Mouse (Mus musculus): ENCODE results near the gene Large2. TPM values are rescaled to one million over a fixed set of nuclear protein-coding genes. Genes with fewer than 3 reads are reported as not detected.

Gene Large2
- polyA plus RNA-seq, 1 experiment from 2014 or later = 33.5 TPM

- peaks cover 61% of the 10 kb centered on the region for H3K36me3 ChIP-seq (replicated peaks)
- peak overlapping the region; percentile 89; the same call in 1 of the 2 replicates for H3K27ac ChIP-seq
- peak overlapping the region; percentile 90 for H3K4me3 ChIP-seq
- H3K9me3 ChIP-seq = no peaks in the 10 kb centered on the region
- peaks cover 63% of the 10 kb centered on the region for H3K4me1 ChIP-seq
- 81% methylated on average over 4 of the region's 4 CpGs for WGBS
- no peak for DNase-seq (ENCODE audit: extremely low spot score, low spot score)
- 0 out of 2 replicates have a peak, but pooled peaks cover 4% of the 10 kb centered on the region for H3K27me3 ChIP-seq (ENCODE audit: poor library complexity, severe bottlenecking)
Measured at GRCm38 (mm10) chr2:92387646-92388045, 13.0 kb upstream of the Large2 start.

GRCm38 (mm10) chr2:92386821-92387570 lies 12.3 kb upstream of the Large2 start:
- Histone ChIP-seq H3K36me3 (replicated peaks) (peaks cover 68% of the 10 kb centered on the region), H3K4me3 (peak overlapping the region; percentile 90; the same call in 1 of the 2 replicates), H3K27me3 (ENCODE audit: poor library complexity, severe bottlenecking) (no peaks in the 10 kb centered on the region), H3K9me3 (no peaks in the 10 kb centered on the region), H3K27ac (peak overlapping the region; percentile 89; the same call in 1 of the 2 replicates), H3K4me1 (peaks cover 56% of the 10 kb centered on the region)
- WGBS = 89% methylated on average over 30 of the region's 30 CpGs
- DNase-seq (ENCODE audit: extremely low spot score, low spot score) = no peak

- H3K4me1 ChIP-seq = peaks cover 49% of the 10 kb centered on the region
- 89% methylated on average over 22 of the region's 22 CpGs for WGBS
- peaks cover 82% of the 10 kb centered on the region for H3K36me3 ChIP-seq (replicated peaks)
- no peaks in the 10 kb centered on the region for H3K27me3 ChIP-seq (ENCODE audit: poor library complexity, severe bottlenecking)
- DNase-seq (ENCODE audit: extremely low spot score, low spot score) = no peak
- H3K9me3 ChIP-seq = no peaks in the 10 kb centered on the region
- no peak overlapping the region for H3K4me3 ChIP-seq
- no peak overlapping the region for H3K27ac ChIP-seq
Measured at GRCm38 (mm10) chr2:92385113-92386051, 10.7 kb upstream of the Large2 start.

GRCm38 (mm10) chr2:92384101-92384500 lies 9.4 kb upstream of the Large2 start:
- WGBS = 85% methylated on average over 4 of the region's 4 CpGs
- H3K36me3 ChIP-seq (replicated peaks) = peaks cover 92% of the 10 kb centered on the region
- H3K4me1 ChIP-seq = peaks cover 36% of the 10 kb centered on the region
- H3K27me3 ChIP-seq (ENCODE audit: poor library complexity, severe bottlenecking) = no peaks in the 10 kb centered on the region
- DNase-seq (ENCODE audit: extremely low spot score, low spot score) = no peak
- no peak overlapping the region for H3K4me3 ChIP-seq
- no peak overlapping the region for H3K27ac ChIP-seq
- no peaks in the 10 kb centered on the region for H3K9me3 ChIP-seq

GRCm38 (mm10) chr2:92382759-92383158 lies 8.1 kb upstream of the Large2 start:
- WGBS = 86% methylated on average over 4 of the region's 4 CpGs
- Histone ChIP-seq H3K4me1 (peaks cover 23% of the 10 kb centered on the region), H3K27ac (no peak overlapping the region), H3K36me3 (replicated peaks) (peaks cover 100% of the 10 kb centered on the region), H3K9me3 (no peaks in the 10 kb centered on the region), H3K27me3 (ENCODE audit: poor library complexity, severe bottlenecking) (no peaks in the 10 kb centered on the region), H3K4me3 (no peak overlapping the region)
- no peak for DNase-seq (ENCODE audit: extremely low spot score, low spot score)

GRCm38 (mm10) chr2:92381901-92382588 lies 7.4 kb upstream of the Large2 start, which contains the start of gene 1700029I15Rik:
TSS of gene 1700029I15Rik (plus strand) at chr2:92382538.
- 86% methylated on average over 5 of the region's 5 CpGs for WGBS
- no peak for DNase-seq (ENCODE audit: extremely low spot score, low spot score)
- no peaks in the 10 kb centered on the region for H3K27me3 ChIP-seq (ENCODE audit: poor library complexity, severe bottlenecking)
- H3K4me1 ChIP-seq = peaks cover 16% of the 10 kb centered on the region; the same call in 1 of the 2 replicates
- peaks cover 98% of the 10 kb centered on the region for H3K36me3 ChIP-seq (replicated peaks)
- no peaks in the 10 kb centered on the region for H3K9me3 ChIP-seq
- no peak within 1 kb of the TSS for H3K4me3 ChIP-seq
- H3K27ac ChIP-seq = no peak within 1 kb of the TSS

- 86% methylated on average over 5 of the region's 5 CpGs for WGBS
- H3K36me3 ChIP-seq (replicated peaks) = peaks cover 89% of the 10 kb centered on the region
- no peak overlapping the region for H3K4me3 ChIP-seq
- no peaks in the 10 kb centered on the region for H3K27me3 ChIP-seq (ENCODE audit: poor library complexity, severe bottlenecking)
- no peak overlapping the region for H3K27ac ChIP-seq
- DNase-seq (ENCODE audit: extremely low spot score, low spot score) = no peak
- no peaks in the 10 kb centered on the region for H3K9me3 ChIP-seq
- H3K4me1 ChIP-seq = peaks cover 20% of the 10 kb centered on the region
Measured at GRCm38 (mm10) chr2:92381161-92381560, 6.5 kb upstream of the Large2 start.

- peaks cover 83% of the 10 kb centered on the region for H3K36me3 ChIP-seq (replicated peaks)
- H3K27me3 ChIP-seq (ENCODE audit: poor library complexity, severe bottlenecking) = no peaks in the 10 kb centered on the region
- 84% methylated on average over 6 of the region's 6 CpGs for WGBS
Measured at GRCm38 (mm10) chr2:92380495-92381050, 5.9 kb upstream of the Large2 start.

GRCm38 (mm10) chr2:92379783-92380494 lies 5.3 kb upstream of the Large2 start:
- WGBS = 82% methylated on average over 17 of the region's 17 CpGs
- DNase-seq (ENCODE audit: extremely low spot score, low spot score) = no peak
- no peak overlapping the region for H3K4me3 ChIP-seq
- H3K36me3 ChIP-seq (replicated peaks) = peaks cover 77% of the 10 kb centered on the region
- H3K27ac ChIP-seq = no peak overlapping the region
- no peaks in the 10 kb centered on the region for H3K9me3 ChIP-seq
- peaks cover 28% of the 10 kb centered on the region for H3K4me1 ChIP-seq
- no peaks in the 10 kb centered on the region for H3K27me3 ChIP-seq (ENCODE audit: poor library complexity, severe bottlenecking)

More at GRCm38 (mm10) chr2:92380495-92381050, 5.9 kb upstream of the Large2 start:
- no peak overlapping the region for H3K4me3 ChIP-seq
- H3K27ac ChIP-seq = peak overlapping the region; percentile 17; the same call in 1 of the 2 replicates
- DNase-seq (ENCODE audit: extremely low spot score, low spot score) = no peak
- H3K9me3 ChIP-seq = no peaks in the 10 kb centered on the region
- H3K4me1 ChIP-seq = peaks cover 26% of the 10 kb centered on the region

- DNase-seq (ENCODE audit: extremely low spot score, low spot score) = no peak
- Histone ChIP-seq H3K36me3 (replicated peaks) (peaks cover 51% of the 10 kb centered on the region), H3K27me3 (ENCODE audit: poor library complexity, severe bottlenecking) (peaks cover 10% of the 10 kb centered on the region), H3K4me1 (peaks cover 48% of the 10 kb centered on the region), H3K4me3 (no peak overlapping the region), H3K9me3 (no peaks in the 10 kb centered on the region), H3K27ac (no peak overlapping the region)
- WGBS = 95% methylated on average over 7 of the region's 7 CpGs
Measured at GRCm38 (mm10) chr2:92377320-92377719, 2.7 kb upstream of the Large2 start.

- 83% methylated on average over 6 of the region's 6 CpGs for WGBS
- Histone ChIP-seq H3K27ac (no peak overlapping the region), H3K36me3 (replicated peaks) (peaks cover 41% of the 10 kb centered on the region), H3K4me1 (peaks cover 58% of the 10 kb centered on the region), H3K9me3 (no peaks in the 10 kb centered on the region), H3K4me3 (peak overlapping the region; percentile 66), H3K27me3 (ENCODE audit: poor library complexity, severe bottlenecking) (peaks cover 20% of the 10 kb centered on the region)
- no peak for DNase-seq (ENCODE audit: extremely low spot score, low spot score)
Measured at GRCm38 (mm10) chr2:92376300-92376699, 1.6 kb upstream of the Large2 start.

Measured in forebrain, embryonic 10.5 days (tissue).